Mouse (Mus musculus) frontal cortex, postnatal 14 days (tissue): ENCODE results near the gene P2ry6.

Source experiments
- DNase-seq, 2 experiments: peaks; one replicate each; pipeline ENCODE4 v3.0.0; 2022; ENCODE audit warnings: low spot score in 2 of 2

The P2ry6 gene

DNA sequence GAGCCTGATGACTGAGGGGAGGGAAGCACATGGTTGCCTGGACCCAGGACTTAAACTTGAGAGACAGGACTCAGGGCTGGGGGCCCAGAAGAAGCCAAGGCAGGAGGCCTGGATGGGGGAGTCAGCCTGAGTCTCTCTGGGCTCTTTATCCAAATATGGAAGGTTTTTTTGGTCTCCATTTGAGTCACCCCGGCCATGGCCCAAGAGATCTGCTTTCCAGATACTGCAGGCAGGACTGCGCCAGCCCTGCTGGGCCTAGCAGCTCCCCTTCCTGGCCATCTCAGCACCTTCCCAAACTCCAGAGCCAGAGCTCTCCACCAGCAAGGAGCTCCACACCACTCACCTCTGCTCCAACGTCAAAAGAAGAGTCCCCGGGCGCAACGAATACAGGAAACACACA lies 57.9 kb downstream of the P2ry6 start:
- DNase-seq = no peak

DNA sequence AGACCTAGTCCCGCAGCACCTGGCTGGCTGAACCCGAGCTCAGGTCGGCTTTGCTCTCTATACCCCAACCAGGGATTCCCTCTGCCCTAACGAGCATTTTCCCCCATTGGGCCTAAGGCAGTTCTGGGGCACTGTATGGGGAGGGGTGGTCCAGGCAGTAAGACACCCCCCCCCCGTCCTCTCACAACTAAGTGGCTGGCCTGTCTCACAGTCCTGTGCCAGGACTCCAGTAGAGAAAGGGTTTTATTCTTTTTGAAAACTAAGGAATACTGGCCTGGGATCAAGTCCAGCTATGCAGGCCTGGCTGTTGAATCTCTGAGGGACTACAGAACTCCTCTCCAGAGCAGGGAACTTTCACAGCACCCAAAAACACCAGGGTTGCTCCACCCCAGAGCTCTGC lies 59.2 kb downstream of the P2ry6 start:
- no peak for DNase-seq

- no peak for DNase-seq
Measured at GRCm38 (mm10) chr7:100911791-100912190, 62.7 kb downstream of the P2ry6 start.

GRCm38 (mm10) chr7:100911246-100911770 lies 63.1 kb downstream of the P2ry6 start:
- no peak for DNase-seq

DNA sequence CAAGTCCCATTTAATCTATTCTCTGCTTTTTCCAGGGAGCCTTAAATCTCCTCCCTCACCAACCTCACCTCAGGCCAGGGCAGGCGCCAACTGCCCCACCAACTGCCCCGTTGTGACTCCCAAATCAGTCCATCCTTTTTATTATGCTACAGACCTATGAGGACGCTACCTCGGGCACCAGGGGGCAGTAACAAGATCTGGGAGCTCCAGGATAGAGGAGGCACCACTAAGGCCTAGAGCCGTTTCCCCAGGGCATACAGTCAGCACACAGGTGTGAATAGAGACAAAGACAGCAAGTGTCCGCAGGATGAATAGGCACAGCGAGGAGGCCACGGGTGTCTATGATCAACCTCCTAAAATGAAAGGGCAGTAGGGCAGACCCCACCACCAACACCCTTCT lies 65.9 kb downstream of the P2ry6 start:
- DNase-seq = no peak

DNA sequence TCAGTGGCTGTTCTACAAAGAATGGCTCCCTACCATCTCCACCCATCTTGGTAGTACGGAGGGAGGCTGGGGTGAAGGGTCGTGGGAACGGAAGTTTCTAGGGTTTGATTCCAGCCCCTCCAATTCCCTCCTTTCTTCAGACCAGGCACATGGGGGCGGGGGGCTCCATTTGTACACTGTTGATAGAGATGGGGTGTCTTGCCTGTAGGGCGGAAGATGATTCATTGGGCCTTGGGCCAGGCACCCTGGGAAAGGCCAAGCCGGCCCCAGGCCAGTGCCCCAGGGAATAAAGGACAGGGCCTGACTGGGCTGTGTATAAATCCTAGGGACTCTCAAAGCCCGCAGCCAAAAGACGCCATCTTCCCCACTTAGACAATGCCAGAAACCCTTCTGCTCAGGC lies 66.4 kb downstream of the P2ry6 start:
- no peak for DNase-seq

GRCm38 (mm10) chr7:100907231-100907630 lies 67.2 kb downstream of the P2ry6 start:
- DNase-seq = peak; percentile 71 to 86

DNA sequence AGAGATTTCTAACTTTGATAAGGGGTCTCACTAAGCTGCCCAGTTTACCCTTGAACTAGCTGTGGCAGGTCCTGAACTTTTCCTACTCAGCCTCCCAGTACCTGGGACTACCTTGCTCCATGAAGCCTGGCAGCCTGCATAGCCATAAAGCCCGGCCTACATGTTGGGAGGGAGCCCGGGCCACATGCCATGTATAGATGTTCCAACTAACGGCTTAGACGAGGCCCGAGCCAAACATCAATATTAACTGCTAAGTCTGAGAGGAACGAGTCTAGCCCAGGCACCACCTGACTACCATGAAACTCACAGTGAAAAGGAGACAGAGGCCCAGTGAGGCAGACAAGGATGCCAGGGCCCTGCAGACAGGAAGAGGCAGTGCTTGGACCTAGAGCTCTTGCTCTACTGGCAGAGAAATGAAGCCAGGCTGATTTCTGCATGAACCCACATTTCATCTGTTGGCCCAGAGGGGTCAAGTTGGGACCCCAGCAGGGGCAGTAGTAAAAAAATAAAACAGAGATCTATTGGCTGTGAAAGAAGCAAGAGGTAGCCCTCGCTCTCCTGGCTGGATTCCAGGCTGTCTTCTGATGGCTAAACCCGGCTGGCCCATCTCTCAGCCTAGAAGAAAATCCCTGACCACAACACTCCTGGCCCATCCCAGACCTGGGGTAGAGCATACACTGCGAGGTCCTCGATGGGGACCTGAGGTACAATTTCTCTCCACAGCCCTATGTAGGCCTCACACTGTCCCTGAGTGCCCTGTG lies 68.2 kb downstream of the P2ry6 start:
- no peak for DNase-seq

- DNase-seq = no peak
Measured at GRCm38 (mm10) chr7:100905037-100905436, 69.4 kb downstream of the P2ry6 start.

DNA sequence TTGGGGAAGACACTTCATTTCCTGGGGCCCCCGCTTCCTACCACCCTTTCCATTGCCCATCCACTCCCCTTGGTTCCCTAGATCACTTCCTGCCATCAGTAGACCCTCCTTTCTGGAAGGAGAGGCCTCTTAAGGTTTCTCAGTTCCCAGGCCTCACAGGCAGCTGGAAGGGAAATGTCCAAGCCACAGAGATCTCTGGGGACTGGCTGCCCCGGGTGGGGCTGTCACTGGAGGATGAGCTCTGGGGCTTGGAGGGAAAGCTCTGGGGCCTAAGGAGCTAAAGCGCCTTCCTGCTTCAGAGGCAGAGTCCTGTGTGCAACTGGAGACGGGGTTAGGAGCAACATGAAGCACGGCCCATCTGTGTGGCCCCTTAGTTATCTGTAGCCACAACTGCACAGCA lies 69.8 kb downstream of the P2ry6 start:
- DNase-seq = no peak

DNA sequence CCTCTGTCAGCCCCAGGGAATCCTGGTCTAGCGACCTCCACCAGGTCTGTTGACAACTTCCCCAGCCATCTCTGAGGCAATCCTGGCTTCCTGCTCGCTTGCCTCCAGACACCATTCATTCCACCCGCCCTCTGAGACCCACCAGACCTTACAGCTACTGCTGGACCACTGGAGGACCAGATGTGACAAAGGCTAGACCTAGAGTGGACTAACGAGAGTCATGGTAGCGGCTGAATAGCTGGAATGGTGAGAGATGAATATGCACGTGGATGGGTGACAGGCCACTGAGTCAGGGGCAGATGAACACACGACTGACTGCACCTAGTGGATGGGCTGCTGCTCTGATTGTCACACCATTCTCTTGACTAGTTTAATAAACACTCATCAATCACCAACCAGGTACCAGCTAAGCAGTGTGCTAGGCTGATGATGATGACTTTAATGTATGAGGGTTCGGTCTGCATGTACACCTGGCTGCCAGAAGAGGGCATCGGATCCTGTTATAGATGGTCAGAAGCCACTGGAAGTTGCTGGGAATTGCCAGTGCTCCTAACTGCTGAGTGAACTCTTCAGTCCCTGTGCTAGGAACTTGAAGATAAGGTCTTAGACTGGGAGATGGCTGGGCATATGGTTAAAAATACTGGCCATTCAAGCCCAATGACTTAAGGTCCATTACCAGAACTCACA lies 71.9 kb downstream of the P2ry6 start:
- DNase-seq = no peak

DNA sequence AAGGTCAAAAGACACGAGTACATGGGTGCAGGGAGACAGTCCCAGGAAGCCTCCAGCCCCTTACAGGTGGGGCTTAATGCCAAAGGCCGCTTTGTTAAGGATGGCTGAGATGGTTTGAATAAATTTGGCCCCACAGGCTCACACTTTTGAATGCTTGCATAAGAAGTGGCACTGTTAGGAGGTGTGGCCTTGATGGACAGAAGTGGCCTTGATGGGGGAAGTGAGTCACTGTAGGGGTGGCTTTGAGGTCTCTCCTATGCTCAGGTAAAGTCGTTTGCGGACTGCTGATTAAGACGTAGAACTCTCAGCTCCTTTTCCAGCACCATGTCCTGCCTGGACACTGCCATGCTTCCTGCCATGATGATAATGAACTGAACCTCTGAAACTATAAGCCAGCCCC lies 76.6 kb downstream of the P2ry6 start:
- DNase-seq = no peak

DNA sequence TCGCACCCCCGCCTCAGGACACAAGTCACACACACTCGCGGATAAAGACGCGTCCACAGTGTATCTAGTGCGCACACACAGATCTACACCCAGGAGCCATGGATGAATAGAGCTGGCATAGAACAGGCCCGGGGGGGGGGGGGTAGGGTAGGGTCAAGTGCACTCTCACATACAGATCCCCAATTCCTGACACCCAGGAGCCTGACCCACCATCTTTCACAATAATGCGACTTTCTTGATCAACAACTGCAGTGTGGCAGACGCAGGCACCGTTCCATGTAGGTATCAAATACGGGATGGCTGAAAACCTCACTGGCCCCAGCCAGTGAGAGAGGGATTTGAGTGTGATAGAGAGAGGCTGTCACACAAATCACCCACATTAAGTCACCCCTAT lies 79.6 kb downstream of the P2ry6 start:
- DNase-seq = no peak

- DNase-seq = peak in 1 of 2 experiments; percentile 50
Measured at GRCm38 (mm10) chr7:100894057-100894832, 80.2 kb downstream of the P2ry6 start.

GRCm38 (mm10) chr7:100893249-100894056 lies 81.0 kb downstream of the P2ry6 start:
- DNase-seq = peak in 1 of 2 experiments; percentile 61
